Mouse (Mus musculus) bone marrow, adult 2 months (tissue): ENCODE results near the gene Slc38a6. TPM values are rescaled to one million over a fixed set of nuclear protein-coding genes. Genes with fewer than 3 reads are reported as not detected.

Experiments used
- H3K27ac ChIP-seq: fragments of 200-500 bp; 2 replicates; pipeline ENCODE4 v1.5.1; 2012; ENCODE audit warnings: low read depth, mild to moderate bottlenecking, control low read depth, inconsistent platforms, low read length; ENCODE audit not compliant: control insufficient read depth, poor library complexity, insufficient read depth
- H3K4me1 ChIP-seq: fragments of 200-500 bp; 2 replicates; pipeline ENCODE4 v1.6.1; 2011; ENCODE audit warnings: low read length; ENCODE audit not compliant: control insufficient read depth, insufficient read depth
- H3K4me3 ChIP-seq: fragments of 200-500 bp; replicated peaks from 2 replicates; pipeline ENCODE3; 2011; ENCODE audit warnings: mild to moderate bottlenecking, low read depth, low read length, control low read depth; ENCODE audit not compliant: control insufficient read depth
- CTCF ChIP-seq: fragments of 200-500 bp; IDR thresholded peaks from 2 replicates; pipeline ENCODE4 v1.5.1; 2011; ENCODE audit warnings: low read length, control low read depth; ENCODE audit not compliant: control insufficient read depth, insufficient read depth
- POLR2A ChIP-seq: fragments of 200-500 bp; IDR thresholded peaks from 2 replicates; pipeline ENCODE4 v1.6.1; 2011; ENCODE audit warnings: low read depth, mild to moderate bottlenecking, control low read depth, low read length, borderline replicate concordance; ENCODE audit not compliant: control insufficient read depth
- WGBS: fragments of 180-500 bp; shearing (Covaris S2); methylation state at CpG from one replicate; pipeline ENCODE4 v1.1.7; 2018; 5-methylcytosine and 5-hydroxymethylcytosine counted together
- polyA plus RNA-seq: library from polyadenylated mRNA; stranded (reverse); fragments of >200 nt; gene quantifications from 2 replicates; pipeline ENCODE4 v1.2.4, GENCODE M21; 2011; ENCODE audit warnings: low replicate concordance; ENCODE audit not compliant: missing spikeins, insufficient read depth, insufficient read length

The Slc38a6 gene
- polyA plus RNA-seq, 1 experiment, result 6.3 TPM

GRCm38 (mm10) chr12:73268497-73268896 is 18.1 kb upstream of the Slc38a6 start:
- 84% methylated on average over 1 of the region's 1 CpGs for WGBS
- H3K4me3 ChIP-seq, result no peak overlapping the region
- no peak for TF ChIP-seq POLR2A
- TF ChIP-seq CTCF, result no peak
- no peaks in the 10 kb centered on the region for H3K4me1 ChIP-seq
- no peak overlapping the region for H3K27ac ChIP-seq

- Histone ChIP-seq H3K4me3 (no peak overlapping the region), H3K4me1 (no peaks in the 10 kb centered on the region), H3K27ac (no peak overlapping the region)
- WGBS, result 88% methylated on average over 3 of the region's 3 CpGs
- TF ChIP-seq POLR2A, result no peak
- TF ChIP-seq CTCF, result no peak
Observed at GRCm38 (mm10) chr12:73269531-73269930, 17.0 kb upstream of the Slc38a6 start.

- H3K4me1 ChIP-seq, result no peaks in the 10 kb centered on the region
- no peak overlapping the region for H3K4me3 ChIP-seq
- 91% methylated on average over 4 of the region's 4 CpGs for WGBS
- no peak overlapping the region for H3K27ac ChIP-seq
- TF ChIP-seq CTCF (no peak), POLR2A (no peak)
Observed at GRCm38 (mm10) chr12:73269933-73270332, 16.6 kb upstream of the Slc38a6 start.

- H3K4me3 ChIP-seq, result no peak overlapping the region
- no peak overlapping the region for H3K27ac ChIP-seq
- 88% methylated on average over 3 of the region's 3 CpGs for WGBS
- no peaks in the 10 kb centered on the region for H3K4me1 ChIP-seq
- no peak for TF ChIP-seq POLR2A
- TF ChIP-seq CTCF, result no peak
Observed at GRCm38 (mm10) chr12:73274921-73275320, 11.7 kb upstream of the Slc38a6 start.

GRCm38 (mm10) chr12:73287609-73288008 is 1.0 kb downstream of the Slc38a6 start:
- Histone ChIP-seq H3K4me3 (no peak overlapping the region), H3K4me1 (no peaks in the 10 kb centered on the region; the same call in 1 of the 2 replicates), H3K27ac (no peak overlapping the region)
- 66% methylated on average over 8 of the region's 8 CpGs for WGBS
- TF ChIP-seq CTCF (no peak), POLR2A (no peak)

- Histone ChIP-seq H3K4me1 (no peaks in the 10 kb centered on the region; the same call in 1 of the 2 replicates), H3K4me3 (no peak overlapping the region), H3K27ac (no peak overlapping the region)
- WGBS, result 82% methylated on average over 3 of the region's 3 CpGs
- no peak for TF ChIP-seq POLR2A
- TF ChIP-seq CTCF, result no peak
Observed at GRCm38 (mm10) chr12:73288626-73289025, 2.0 kb downstream of the Slc38a6 start.

GRCm38 (mm10) chr12:73294884-73295283 is 8.3 kb downstream of the Slc38a6 start:
- Histone ChIP-seq H3K4me1 (no peaks in the 10 kb centered on the region), H3K27ac (no peak overlapping the region), H3K4me3 (no peak overlapping the region)
- TF ChIP-seq CTCF, result no peak
- no peak for TF ChIP-seq POLR2A

GRCm38 (mm10) chr12:73295505-73296140 is 9.0 kb downstream of the Slc38a6 start:
- Histone ChIP-seq H3K4me1 (no peaks in the 10 kb centered on the region), H3K4me3 (no peak overlapping the region), H3K27ac (no peak overlapping the region)
- TF ChIP-seq POLR2A, result no peak
- no peak for TF ChIP-seq CTCF
- 82% methylated on average over 11 of the region's 11 CpGs for WGBS

- Histone ChIP-seq H3K27ac (no peak overlapping the region), H3K4me1 (no peaks in the 10 kb centered on the region), H3K4me3 (no peak overlapping the region)
- WGBS, result 83% methylated on average over 5 of the region's 5 CpGs
- TF ChIP-seq POLR2A, result no peak
- no peak for TF ChIP-seq CTCF
Observed at GRCm38 (mm10) chr12:73298621-73299020, 12.0 kb downstream of the Slc38a6 start.
